Mouse (Mus musculus): ENCODE results near the gene Prim2.

DNA sequence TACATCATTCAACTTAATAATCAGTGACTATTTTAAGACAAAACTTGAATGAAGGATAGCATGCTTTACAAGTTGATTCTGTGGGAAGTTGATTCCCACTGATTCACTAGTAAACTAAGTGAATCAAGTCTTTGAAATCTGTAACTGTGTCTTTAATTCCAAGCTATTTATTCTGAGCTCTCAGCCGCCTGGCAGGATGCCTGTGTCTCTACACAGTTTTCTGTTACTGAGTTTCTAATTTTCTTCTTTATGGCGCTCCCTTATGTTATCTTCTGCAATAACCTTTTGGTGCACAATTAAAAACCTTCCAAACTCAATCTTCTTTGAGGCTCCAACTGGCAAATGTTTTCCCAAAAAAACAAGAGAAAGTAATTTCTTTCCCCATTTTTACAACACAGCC, 28.5 kb downstream of the Prim2 start:
- no peak for TF ChIP-seq CTCF (IDR thresholded peaks at IDR 0.05; ENCODE audit: low read depth, low read length)
- TF ChIP-seq POLR2A (IDR thresholded peaks at IDR 0.05; ENCODE audit: insufficient read depth, low read length), result no peak

Measured in ES-Bruce4 (cell line).